Mouse (Mus musculus): ENCODE measurements around the gene Lingo2.
"Not testable (repeated sequence)": the region's sequence is repeated elsewhere in the genome, so short reads cannot be mapped to it uniquely, and the experiment has no call there.

Gene Lingo2

DNA sequence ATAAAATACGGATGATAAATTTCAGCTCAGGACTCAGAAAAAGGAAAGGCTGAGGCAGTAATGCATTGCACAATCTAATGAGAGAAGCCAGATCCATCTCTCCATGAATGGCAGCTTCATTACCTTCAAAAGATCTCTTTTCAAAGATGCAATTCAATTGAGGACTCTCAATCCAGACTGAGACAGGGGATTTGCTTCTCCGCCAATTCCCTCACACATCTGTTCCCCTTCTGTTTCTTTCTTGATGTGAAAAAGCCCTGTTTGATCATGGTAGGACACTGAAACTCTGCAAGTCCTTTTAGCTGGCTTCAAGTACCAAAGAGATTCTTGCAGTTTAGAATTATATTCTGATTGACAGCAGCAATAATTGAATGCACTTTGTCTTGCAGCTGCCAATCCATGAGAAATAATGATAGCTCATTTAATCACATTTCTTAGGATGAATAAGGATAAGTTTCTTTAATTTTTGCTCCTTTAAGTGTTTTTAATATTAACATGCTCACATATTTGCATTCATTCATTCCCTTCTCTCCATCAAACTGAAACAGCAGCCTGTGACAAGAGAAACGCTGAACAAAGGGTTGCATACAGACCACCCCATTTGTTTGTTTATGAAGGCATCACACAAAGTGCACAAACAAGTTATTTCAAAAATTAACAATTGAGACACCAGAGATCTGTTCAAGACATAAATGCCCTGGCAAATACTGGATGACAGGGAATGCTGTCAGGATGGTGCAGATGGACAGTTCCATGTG, 870.3 kb downstream of the Lingo2 start:
- no peak for DNase-seq (ENCODE audit: low read depth in 2 of 2, low spot score in 2 of 2)

DNA sequence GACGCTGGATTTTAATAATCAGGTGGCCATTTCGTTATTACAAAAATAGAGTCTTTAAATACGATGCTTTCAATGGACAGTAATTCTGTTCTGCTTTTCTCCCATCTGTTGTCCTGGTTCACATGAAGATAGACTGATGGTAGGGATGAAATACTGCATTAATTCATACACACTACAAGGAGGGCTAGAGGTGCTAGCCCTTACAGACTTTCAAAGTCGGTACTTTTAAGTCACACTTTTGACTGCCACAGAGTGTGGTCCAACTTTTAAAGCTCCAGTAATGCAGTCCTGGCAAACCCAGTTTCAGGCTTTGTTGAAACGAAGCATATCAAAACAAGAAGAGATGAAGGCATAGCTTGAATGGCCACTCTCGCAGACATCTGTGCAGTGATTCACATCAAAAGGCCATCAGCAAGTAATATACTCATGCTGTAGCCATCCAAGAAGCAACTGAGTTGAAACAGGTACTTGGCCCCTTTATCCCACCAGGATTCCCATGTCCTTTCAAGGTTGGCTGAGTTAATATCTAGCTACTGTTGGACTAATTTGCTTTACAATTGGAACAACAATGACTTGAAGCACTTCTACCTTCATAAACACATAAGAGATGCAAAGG, 872.5 kb downstream of the Lingo2 start:
- DNase-seq (ENCODE audit: low read depth in 2 of 2, low spot score in 2 of 2) = no peak

DNA sequence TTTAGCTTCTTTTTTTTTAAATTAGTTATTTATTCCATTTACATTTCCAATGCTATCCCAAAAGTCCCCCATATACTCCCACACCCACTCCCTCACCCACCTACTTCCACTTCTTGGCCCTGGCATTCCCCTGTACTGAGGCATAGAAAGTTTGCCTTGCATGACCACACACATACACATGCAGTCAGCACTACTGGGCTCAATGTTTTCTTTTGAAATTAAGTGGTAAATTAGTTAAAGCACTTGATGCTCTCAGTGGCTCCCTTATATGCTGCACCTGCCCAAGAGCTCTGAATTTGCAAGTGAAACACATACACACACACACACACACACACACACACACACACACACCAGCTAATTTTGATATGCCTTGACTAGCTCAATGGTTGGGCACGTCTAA, 886.8 kb downstream of the Lingo2 start:
- DNase-seq (ENCODE audit: low read depth in 2 of 2, low spot score in 2 of 2) = not testable (repeated sequence)

DNA sequence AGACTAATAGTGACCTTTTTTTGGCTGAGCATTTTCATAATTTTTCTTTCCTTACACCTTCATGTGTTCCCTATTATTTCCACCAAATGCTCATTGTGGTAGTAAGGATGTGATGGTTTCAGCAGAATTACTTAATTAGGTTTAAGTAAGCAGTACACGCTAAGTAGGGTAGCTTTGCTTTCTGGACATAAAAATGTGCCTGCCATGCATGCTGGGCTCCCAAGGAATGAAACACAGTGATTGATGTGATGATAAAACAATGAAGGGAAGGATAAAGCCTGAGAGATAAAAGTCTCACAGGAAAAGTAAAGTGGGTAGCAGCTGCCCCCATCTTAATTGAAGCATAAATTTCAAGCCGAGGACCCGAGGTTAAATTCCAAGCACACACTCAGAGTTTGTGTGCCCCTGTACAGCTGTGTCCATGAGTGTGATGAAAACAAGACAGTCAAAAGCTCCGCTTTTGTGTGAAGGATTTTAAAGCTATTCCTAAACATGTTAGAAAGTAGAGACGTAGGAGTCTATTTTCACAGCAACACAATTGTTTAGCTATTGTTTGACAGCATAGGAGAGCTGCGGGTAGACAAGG, 898.7 kb downstream of the Lingo2 start:
- DNase-seq (ENCODE audit: low read depth in 2 of 2, low spot score in 2 of 2) = no peak

DNA sequence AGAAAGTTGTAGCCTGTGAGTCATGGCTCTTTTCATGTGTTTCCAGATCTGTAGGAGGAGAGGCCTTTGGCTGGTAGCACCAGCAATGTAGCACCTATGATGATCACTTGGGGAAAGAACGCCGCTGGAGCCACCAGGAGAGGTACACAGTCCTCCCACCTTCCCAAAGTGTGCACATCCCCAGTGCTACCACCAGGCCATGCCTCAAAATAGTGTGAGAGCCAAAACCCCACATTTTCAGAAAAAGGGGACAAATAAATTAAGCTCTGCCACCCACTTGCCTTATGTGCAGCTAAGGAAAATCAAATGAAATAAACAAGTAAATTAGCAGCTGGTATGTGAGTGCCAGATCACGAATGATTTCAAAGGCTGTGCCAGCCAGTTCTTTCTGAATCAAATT, 911.2 kb downstream of the Lingo2 start:
- no peak for DNase-seq (ENCODE audit: low read depth in 2 of 2, low spot score in 2 of 2)

DNA sequence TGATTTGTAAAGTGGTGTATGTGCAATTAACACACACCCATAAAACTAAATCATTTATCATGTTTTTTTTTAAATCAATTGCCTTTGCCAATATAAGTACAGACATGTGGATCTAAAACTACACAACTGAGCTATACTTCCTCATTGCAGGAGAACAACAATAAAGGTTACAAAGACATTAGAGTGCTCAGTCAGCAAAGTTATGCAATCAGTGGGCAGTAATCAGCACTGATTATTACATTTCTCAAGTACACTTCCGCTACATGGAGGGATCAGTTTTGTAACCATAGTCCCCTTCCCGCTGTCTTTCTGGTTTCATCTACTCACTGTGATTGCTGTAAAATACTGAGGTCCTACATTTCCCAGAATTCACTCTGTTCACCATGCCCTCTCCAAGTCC, 912.8 kb downstream of the Lingo2 start:
- DNase-seq (ENCODE audit: low read depth in 2 of 2, low spot score in 2 of 2) = no peak

DNA sequence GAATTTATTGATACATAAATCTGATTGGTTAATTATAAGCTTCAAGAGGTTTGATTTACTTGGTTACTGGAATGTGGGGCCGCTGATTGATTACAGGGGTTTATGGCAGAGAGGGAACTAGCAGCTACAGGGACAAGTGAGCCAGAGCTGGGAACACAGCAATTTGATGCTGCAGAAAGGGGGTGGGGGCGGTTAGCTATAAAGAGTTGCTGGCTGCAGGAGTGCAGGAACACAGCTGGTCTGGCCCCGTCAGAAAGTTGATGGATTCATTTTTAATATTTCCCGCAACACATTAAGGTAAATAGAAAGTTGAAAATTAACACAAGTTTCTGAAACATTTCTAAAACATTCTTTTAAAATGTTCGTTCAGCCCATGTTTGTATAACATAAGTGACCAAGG, 919.5 kb downstream of the Lingo2 start:
- no peak for DNase-seq (ENCODE audit: low read depth in 2 of 2, low spot score in 2 of 2)

DNA sequence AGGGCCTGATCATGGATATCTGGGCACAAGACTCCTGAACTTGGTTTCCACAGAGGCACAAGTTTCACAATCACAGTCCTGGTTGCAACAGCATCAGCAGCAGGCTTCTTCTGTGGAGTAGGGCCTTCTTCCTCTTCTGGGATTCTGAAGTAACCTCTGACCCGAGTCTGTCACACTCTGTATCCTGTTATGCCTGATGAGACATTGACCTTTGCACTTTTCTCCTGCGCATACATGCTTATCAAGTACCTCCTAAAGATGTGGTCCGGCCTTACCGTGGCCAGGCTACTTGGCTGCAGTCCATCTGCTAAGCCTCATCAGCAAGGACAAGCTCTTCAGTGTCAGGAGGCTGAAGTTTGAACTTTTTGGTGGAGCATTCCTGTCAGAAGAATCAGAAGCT, 937.4 kb downstream of the Lingo2 start:
- no peak for DNase-seq (ENCODE audit: low read depth in 2 of 2, low spot score in 2 of 2)

DNA sequence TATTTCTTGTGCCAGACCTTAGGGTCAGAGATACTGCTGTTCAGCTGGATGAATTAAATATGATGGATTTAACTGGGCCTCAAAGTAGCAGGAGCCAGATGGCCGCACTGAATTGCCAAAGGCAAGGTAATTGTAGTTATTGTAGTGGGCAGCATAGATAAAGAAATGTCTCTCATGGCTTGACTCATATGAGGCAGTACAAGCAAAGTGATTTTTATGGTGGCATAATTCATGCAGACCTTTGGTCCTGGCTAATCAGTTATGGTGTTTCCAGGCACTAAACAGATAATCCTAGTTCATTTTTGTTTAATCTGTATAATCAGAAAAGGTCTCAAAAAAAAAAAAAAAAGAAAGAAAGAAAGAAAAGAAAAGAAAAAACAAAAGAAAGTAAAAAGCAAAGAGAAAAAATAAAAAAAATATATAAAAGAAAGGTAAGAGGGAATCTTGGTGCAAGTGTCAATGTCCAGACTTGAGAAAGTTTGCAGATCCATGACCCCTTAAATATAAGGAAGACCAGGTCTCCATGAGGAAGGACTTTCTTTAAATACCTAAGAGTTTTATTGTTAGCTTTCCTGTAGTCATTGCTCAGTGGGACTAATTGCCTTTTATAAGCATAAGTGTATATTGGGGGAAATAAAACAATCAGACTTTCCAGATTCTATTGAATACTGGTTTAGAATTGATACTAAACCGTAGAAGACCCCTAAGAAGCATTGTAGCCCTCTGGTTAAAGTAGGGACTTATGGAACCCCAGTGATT, 959.4 kb downstream of the Lingo2 start:
- DNase-seq (ENCODE audit: low read depth in 2 of 2, low spot score in 2 of 2) = no peak

DNA sequence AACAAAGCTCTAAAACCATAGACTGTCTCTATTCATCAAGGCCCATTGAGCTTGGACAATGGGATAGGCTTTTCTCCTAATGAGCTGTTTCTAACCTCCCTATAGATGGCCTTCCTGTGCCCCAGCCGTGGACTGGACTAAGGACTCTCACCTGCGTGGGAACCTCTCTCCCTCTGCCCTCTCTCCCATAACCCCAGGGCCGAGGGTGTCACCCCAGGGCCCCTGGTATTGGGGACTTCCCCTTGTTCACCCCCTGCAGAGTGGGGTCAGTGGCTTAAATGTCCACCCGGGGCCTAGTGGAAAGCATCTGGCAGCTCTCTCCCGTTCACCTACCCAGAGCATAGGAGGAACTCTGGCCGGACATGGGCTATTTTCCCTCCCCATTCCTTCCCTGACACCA, 965.5 kb downstream of the Lingo2 start:
- no peak for DNase-seq (ENCODE audit: low read depth in 2 of 2, low spot score in 2 of 2)

DNA sequence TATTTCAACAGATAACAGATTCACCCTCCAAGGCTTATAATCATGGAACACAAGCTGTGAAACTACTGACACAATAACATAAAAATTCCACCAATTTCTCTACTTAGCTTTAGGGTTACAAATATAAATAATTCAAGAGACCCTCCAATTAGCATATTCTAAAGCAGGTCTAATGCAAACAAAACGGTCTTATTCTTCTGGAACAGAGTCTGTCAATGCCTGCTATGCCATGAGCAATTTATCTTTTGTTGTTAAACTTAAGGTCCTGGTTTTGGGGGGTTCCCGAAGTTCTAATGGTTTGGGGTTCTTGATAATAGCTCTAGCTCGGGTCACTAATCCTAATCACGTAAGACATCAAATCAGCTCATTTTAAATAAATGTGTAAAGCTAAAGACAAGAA, 988.0 kb downstream of the Lingo2 start:
- DNase-seq (ENCODE audit: low read depth in 2 of 2, low spot score in 2 of 2) = no peak

DNA sequence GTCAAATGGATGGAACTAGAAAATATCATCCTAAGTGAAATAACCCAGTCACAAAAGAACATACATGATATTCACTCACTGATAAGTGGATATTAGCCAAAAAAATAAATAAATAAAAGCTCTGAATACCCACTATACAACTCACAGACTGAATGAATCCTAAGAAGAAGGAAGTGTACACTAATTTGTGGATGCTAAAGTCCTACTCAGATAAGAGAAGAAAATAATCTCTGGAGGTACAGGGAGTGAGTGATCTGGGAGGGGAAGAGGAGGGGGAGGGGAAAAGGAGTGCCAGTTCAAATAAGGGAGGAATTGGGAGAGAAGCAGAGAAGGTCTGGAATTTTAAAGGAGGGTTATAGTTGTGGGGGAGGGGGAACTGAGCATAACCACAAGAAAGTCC, 999.7 kb downstream of the Lingo2 start:
- DNase-seq (ENCODE audit: low read depth in 2 of 2, low spot score in 2 of 2) = no peak

DNA sequence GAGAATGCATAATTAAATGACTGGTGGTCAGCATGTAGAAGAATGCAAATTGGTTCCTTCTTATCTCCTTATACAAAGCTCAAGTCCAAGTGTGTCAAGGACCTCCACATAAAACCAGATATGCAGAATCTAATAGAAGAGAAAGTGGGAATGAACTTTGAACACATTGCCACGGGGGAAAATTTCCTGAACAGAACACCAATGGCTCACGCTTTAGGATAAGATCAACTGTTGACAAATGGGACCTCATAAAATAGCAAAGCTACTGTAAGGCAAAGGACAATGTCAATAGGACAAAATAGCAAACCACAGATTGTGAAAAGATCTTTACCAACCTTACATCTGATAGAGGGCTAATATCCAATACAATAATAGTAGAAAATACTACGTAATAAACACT, 1000.3 kb downstream of the Lingo2 start:
- DNase-seq (ENCODE audit: low read depth in 2 of 2, low spot score in 2 of 2) = no peak

DNA sequence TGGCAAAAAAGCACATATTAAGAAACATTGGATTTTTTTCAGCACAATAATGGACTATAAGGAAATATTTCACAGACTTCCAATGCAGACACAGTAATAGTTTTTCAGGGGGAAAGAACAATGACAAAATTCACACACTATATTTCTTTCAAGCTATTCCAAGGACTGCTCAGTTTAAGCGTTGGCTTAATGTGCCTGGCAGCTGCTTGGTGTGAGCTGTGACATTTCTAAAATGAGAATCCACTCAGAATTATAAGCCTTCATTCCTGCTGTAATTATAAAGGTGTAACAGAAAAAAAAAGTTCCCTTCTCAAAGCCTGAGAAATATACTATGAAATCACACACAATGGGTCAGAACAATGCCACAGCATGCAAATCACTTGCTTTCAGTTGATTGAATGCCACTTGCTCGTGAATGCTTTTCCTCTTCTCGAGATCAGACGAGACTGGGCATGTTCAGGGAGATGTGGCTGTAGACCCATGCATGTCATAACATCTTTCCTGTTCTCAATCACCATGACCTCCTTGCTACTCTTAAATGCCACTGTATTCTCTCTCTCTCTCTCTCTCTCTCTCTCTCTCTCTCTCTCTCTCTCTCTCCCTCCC, 1017.4 kb downstream of the Lingo2 start:
- no peak for DNase-seq (ENCODE audit: low read depth in 2 of 2, low spot score in 2 of 2)

DNA sequence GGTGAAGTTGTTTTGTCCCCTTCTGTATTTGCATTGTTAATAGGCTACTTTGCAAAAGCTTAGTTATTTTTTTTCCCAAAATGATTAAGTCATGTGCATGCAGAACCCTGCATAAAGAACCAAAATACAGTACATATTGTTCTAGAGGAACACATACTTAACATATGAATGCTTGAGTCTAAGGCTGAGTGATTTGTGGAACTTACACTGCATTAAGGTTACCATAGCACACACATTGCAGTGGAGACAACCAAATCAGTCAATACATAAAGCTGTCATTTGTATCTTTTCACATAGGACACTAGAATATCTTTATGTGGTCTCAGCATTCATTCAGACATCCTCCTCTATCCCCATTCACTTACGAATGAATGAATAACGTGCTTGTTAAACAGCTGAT, 1023.8 kb downstream of the Lingo2 start:
- no peak for DNase-seq (ENCODE audit: low read depth in 2 of 2, low spot score in 2 of 2)

DNA sequence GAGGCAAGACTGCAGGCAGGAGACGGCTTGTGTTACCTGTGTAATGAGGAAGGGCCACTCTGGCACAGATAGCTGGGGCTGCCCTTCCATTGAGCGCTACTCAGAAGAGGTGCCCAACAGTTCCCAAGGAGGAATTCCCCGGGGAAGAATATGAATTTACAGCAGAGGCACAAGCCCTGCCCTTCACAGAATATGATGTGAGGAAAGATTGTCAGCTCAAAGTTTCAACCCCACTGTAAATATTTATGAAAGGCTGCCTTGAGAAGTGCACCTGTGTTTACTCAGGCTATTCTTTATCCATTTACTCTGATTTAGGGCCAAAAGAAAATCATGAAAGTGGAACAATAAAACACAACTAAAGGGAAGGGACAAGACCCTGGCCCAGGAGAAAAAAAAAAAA, 1034.1 kb downstream of the Lingo2 start:
- DNase-seq (ENCODE audit: low read depth in 2 of 2, low spot score in 2 of 2) = no peak

DNA sequence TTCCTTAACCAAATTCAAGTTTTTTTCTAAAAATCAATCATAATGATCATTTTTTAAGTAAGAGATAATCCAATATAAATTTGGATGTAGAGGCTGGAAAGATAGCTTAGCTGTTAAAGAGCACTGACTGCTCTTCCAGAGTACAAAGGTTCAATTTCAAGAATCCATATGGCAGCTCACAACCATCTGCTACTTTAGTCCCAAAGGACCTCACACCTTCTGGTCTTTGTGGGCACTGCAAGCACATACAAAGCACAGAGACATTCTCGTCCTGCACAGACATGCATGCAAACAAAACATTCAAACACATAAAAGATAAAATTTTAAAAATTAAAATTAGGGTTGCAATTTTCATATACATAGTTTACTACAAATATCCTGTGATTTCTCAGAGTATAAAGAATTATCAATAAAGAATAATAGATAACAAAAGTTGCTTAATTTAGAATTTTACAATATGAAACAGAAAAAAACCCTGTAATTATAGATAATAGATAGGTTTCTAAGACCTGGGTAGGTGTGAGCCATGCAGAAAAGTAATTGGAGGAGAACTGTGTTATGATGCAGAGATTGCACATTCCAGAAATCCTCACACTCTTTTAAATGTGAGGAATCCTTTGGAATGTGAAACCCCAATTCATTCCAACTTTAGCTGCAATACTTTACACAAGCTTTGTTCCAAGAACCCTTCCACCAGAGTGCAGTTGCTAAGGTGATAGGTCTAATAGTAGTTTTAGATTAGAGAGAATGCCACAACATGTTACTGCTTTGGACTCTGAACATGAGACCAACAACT, 1053.6 kb downstream of the Lingo2 start:
- DNase-seq (ENCODE audit: low read depth in 2 of 2, low spot score in 2 of 2) = no peak

DNA sequence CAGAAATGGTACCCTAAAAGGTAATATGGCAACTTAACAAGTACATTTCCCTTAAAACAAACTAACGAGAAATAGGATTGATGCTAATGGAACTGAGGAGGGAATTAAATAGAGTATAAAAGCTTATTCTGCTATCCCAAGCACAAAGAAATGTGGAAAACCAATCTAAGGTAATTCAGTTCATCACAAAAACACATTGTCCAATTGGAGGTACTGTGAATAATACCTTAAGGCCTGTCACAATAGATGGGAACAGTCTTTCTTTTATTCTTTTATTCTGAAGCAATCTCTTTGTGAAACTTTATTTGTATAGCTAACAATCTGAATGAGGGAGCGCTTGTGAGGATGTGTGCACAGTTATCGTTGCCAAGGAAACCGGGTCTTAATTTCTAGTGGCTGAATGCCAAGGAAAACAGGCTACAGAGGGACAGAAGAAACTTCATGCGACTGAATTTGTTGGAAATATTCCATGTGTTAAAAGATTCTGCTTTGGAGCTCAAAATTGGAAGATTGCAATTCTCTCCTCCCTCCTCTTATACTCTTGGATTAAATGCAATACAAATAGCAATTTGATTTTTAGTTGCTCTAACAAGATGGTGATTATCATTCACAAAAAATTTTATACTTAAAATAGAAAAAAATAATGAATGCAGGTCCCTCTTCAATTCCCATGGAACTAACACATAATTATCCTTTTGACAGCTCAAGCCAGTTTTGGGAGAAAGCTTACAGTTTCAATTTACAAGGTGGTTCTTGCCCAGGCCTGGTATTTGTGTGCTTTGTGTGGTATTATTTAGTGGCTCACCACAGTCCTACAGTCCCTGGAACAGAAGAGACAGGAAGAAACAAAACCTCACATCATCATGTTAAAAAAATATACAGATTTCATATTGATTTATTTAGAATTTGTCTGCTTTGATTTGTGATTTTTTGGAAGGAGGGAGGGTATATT, 1065.7 kb downstream of the Lingo2 start:
- DNase-seq (ENCODE audit: low read depth in 2 of 2, low spot score in 2 of 2) = no peak

DNA sequence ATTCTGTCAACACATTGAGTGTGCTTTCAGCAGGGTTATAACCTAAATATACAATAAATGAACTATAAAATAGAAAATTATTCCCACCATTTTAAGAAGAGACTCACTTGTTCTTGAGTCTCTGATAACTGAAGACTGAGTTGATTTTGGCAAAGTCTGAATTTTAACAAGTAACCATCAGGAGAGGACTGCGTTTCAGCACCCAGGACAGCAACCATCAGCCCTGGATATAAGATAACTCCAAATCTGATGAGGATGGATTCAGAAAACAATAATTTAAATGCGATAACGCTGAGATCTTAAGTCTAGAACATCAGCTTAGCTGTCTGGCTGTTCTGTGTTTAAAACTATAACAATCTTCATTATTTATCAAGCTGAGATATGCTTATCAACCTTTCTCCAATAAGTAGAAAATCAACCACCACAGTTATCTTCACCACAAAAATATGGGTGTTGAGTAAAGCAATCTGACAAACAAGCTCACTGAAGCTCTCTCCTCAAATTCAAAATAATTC, 1066.5 kb downstream of the Lingo2 start:
- no peak for DNase-seq (ENCODE audit: low read depth in 2 of 2, low spot score in 2 of 2)

All from CD8-positive naive resting alpha-beta T cell, adult 2 months (primary cell).